Mouse (Mus musculus) skeletal muscle tissue, postnatal 0 days (tissue): ENCODE data around the gene Myh9. TPM values are rescaled to one million over a fixed set of nuclear protein-coding genes. Genes with fewer than 3 reads are reported as not detected.

Experiments
- polyA plus RNA-seq: library from polyadenylated mRNA; unstranded; fragments of >200 nt; fragmentation: Nextera tagmentation; extraction: Ambion mirVana; gene quantifications from 2 replicates; pipeline ENCODE4 v1.2.1, GENCODE M21; 2015

Myh9 gene
- polyA plus RNA-seq: 15.6 and 16.8 TPM in 2 replicates

GRCm38 (mm10) chr15:77842047-77842843 lies at the start of gene Myh9:
Myh9 (minus strand) TSS chr15:77842175.

GRCm38 (mm10) chr15:77756848-77757247 lies 85.1 kb downstream of the Myh9 start, which contains the start of gene Apol8:
Apol8 (minus strand) TSS chr15:77757003.

GRCm38 (mm10) chr15:77728739-77729138 lies 113.2 kb downstream of the Myh9 start, which contains the start of gene Apol9b:
Apol9b (plus strand) TSS chr15:77729039.

Other genes with a start within 250 kb of the Myh9 start
- 0.12 and 0.15 TPM in 2 replicates for gene Apol10b, start 246.1 kb downstream of the Myh9 start, polyA plus RNA-seq
- not detected in 2 replicates for gene Gm36245, start 242.9 kb downstream of the Myh9 start, polyA plus RNA-seq
- not detected in 2 replicates for gene Apol11b, start 198.9 kb downstream of the Myh9 start, polyA plus RNA-seq
- not detected in 2 replicates for gene Apol7e, start 143.3 kb downstream of the Myh9 start, polyA plus RNA-seq
- gene Apol9b, start 113.1 kb downstream of the Myh9 start, polyA plus RNA-seq: not detected in 2 replicates
- gene Apol8, start 85.2 kb downstream of the Myh9 start, polyA plus RNA-seq: not detected in 2 replicates
- 260 and 262 TPM in 2 replicates for gene Txn2, start 86.8 kb upstream of the Myh9 start, polyA plus RNA-seq
- 0.29 and 0.60 TPM in 2 replicates for gene Foxred2, start 114.5 kb upstream of the Myh9 start, polyA plus RNA-seq
- gene Eif3d, start 128.6 kb upstream of the Myh9 start, polyA plus RNA-seq: 97.3 and 102 TPM in 2 replicates